Mouse (Mus musculus) thymus, adult 2 months (tissue): ENCODE measurements around the gene Olfr1359.
"Not testable (repeated sequence)": the region's sequence is repeated elsewhere in the genome, so short reads cannot be mapped to it uniquely, and the experiment has no call there.

Experiments used
- CTCF ChIP-seq: fragments of 200-500 bp; IDR thresholded peaks from 2 replicates; pipeline ENCODE4 v1.5.1; 2012; ENCODE audit warnings: mild to moderate bottlenecking, control low read depth, low read length, moderate library complexity, borderline replicate concordance; ENCODE audit not compliant: control insufficient read depth, poor library complexity, insufficient read depth; ENCODE audit errors: extremely low read depth
- POLR2A ChIP-seq: fragments of 200-500 bp; IDR thresholded peaks from 2 replicates; pipeline ENCODE4 v1.6.1; 2012; ENCODE audit warnings: mild to moderate bottlenecking, low read length, control low read depth, moderate library complexity; ENCODE audit not compliant: control insufficient read depth, poor library complexity, insufficient read depth; ENCODE audit errors: extremely low read depth

DNA sequence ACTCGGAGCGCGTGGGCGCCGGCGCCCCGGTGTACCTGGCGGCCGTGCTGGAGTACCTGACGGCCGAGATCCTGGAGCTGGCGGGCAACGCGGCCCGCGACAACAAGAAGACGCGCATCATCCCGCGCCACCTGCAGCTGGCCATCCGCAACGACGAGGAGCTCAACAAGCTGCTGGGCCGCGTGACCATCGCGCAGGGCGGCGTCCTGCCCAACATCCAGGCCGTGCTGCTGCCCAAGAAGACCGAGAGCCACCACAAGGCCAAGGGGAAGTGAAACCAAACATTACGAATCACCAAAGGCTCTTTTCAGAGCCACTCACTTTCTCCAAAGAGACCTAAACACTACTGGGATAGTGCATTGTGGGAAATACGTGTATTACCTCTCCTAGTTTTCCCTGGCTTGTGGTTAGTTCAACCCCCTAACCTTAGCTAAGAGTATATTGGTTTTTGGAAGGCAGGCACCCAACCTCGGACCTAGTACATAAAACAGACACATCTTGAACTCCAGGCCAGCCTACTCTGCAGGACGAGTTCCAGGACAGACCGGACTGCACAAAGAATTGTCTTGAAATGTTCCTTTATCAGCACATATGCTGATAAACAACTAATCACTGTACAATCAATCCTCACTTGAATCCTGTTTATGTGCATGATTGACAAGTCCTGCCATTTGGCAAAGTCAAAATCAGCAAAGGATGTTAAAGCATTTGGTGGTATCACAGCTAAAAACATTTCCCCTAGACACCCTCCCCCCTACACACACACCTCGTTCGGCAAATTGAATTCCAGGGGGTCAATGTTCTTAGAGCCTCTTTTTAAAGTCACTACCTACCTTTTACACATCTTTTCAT lies 18.9 kb downstream of the Olfr1359 start:
- TF ChIP-seq POLR2A = 0 out of 2 replicates have a peak, but pooled peaks have one; percentile 30
- TF ChIP-seq CTCF = not testable (repeated sequence)
